Mouse (Mus musculus): Measurements from ENCODE around the gene Osbpl8.

DNA sequence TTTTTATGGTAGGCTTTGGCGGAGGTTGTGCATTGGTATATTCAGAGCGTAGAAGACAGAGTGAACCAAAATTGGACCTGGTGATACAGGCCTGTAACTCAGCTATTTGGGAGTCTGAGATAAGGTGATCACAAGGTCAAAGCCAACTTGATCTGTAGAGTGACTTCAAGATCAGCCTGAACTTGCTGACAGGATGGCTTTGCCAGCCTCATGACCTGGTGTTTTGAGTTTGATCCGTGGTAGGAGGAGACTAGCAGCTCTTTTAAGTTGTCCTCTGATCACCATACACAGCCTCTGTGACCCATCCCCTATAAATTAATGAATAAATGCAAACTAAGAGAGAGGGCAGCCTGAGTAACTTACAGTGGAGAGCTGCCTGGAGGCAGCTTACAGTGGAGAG, 3.8 kb downstream of the Osbpl8 start:
- no peak for TF ChIP-seq CTCF (IDR thresholded peaks at IDR 0.05; ENCODE audit: extremely low read depth, insufficient read depth, low read length)
- TF ChIP-seq POLR2A (IDR thresholded peaks at IDR 0.05; ENCODE audit: extremely low read depth, insufficient read depth, low read length): no peak

All from cortical plate, adult 2 months (tissue).